Mouse (Mus musculus): ENCODE results near the gene Trim67. TPM values are rescaled to one million over a fixed set of nuclear protein-coding genes. Genes with fewer than 3 reads are reported as not detected.

Trim67 gene
- polyA plus RNA-seq, 2 experiments = 0.03 to 0.29 TPM

DNA sequence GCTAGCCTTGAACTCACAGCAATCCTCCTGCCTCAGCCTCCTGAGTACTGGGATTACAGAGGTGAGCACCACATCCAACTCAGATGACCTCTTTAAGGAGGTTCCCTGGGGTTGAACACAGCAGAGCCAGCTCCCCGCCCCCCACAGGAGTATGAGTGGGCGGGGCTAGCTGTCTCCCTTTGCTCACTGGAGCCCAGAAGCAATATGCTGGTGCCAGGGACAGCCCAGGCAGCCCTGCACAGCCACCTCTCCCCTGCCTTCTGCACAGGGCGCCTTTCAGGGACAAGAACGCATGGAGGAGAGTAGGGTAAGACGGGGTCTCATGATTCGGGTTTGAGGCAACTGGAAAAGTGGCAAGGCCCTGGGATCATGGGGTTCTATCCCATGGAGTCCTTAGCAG, 38.6 kb downstream of the Trim67 start:
- Histone ChIP-seq H3K9ac (ENCODE audit: low read depth, low read length, severe bottlenecking) (no peak overlapping the region), H3K9me3 (ENCODE audit: control insufficient read depth, low read length) (no peaks in the 10 kb centered on the region), H3K4me1 (ENCODE audit: control insufficient read depth, insufficient read depth, low read length) (peaks cover 7% of the 10 kb centered on the region; the same call in 1 of the 2 replicates), H3K27me3 (ENCODE audit: control insufficient read depth, insufficient read depth, low read length) (no peaks in the 10 kb centered on the region), H3K27ac (replicated peaks; ENCODE audit: low read depth, low read length) (no peak overlapping the region), H3K36me3 (ENCODE audit: control insufficient read depth, insufficient read depth, low read length) (no peaks in the 10 kb centered on the region), H3K4me2 (replicated peaks; ENCODE audit: low read depth, low read length, severe bottlenecking) (no peak overlapping the region), H3K4me3 (replicated peaks; ENCODE audit: low read length) (no peak overlapping the region)
- TF ChIP-seq POLR2A (IDR thresholded peaks at IDR 0.05; ENCODE audit: borderline replicate concordance, extremely low read depth, insufficient read depth, insufficient read length) = no peak
- WGBS = 76% methylated on average over 6 of the region's 6 CpGs
- DNase-seq (ENCODE audit: low spot score) = no peak
- no peak for ATAC-seq (ENCODE audit: low FRiP score, low read depth)

DNA sequence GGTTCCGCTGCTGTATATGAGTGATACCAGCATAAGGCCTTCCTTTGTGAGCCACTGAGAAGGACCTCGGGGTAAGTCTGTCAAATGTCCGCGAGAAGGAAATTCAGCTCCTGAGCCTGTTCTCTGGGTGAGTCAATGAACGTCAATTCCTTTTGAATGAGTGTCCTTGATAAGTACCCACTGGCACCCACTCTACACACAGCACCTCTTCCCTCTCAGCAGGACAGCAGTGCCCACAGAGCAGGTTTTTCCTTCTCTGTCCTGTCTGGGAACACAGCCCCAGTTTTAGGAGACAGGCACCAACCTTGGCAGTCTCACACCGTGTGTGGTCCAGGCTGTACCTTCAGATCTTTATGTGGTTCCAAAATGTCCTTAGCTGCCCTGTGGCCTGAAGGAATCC, 39.0 kb downstream of the Trim67 start:
- Histone ChIP-seq H3K36me3 (ENCODE audit: control insufficient read depth, insufficient read depth, low read length) (no peaks in the 10 kb centered on the region), H3K27me3 (ENCODE audit: control insufficient read depth, insufficient read depth, low read length) (no peaks in the 10 kb centered on the region), H3K4me3 (replicated peaks; ENCODE audit: low read length) (no peak overlapping the region), H3K9me3 (ENCODE audit: control insufficient read depth, low read length) (no peaks in the 10 kb centered on the region), H3K4me2 (replicated peaks; ENCODE audit: low read depth, low read length, severe bottlenecking) (no peak overlapping the region), H3K4me1 (ENCODE audit: control insufficient read depth, insufficient read depth, low read length) (peaks cover 7% of the 10 kb centered on the region; the same call in 1 of the 2 replicates), H3K27ac (replicated peaks; ENCODE audit: low read depth, low read length) (no peak overlapping the region), H3K9ac (ENCODE audit: low read depth, low read length, severe bottlenecking) (no peak overlapping the region)
- DNase-seq (ENCODE audit: low spot score) = no peak
- 79% methylated on average over 6 of the region's 6 CpGs for WGBS
- no peak for TF ChIP-seq POLR2A (IDR thresholded peaks at IDR 0.05; ENCODE audit: borderline replicate concordance, extremely low read depth, insufficient read depth, insufficient read length)
- ATAC-seq (ENCODE audit: low FRiP score, low read depth) = no peak

DNA sequence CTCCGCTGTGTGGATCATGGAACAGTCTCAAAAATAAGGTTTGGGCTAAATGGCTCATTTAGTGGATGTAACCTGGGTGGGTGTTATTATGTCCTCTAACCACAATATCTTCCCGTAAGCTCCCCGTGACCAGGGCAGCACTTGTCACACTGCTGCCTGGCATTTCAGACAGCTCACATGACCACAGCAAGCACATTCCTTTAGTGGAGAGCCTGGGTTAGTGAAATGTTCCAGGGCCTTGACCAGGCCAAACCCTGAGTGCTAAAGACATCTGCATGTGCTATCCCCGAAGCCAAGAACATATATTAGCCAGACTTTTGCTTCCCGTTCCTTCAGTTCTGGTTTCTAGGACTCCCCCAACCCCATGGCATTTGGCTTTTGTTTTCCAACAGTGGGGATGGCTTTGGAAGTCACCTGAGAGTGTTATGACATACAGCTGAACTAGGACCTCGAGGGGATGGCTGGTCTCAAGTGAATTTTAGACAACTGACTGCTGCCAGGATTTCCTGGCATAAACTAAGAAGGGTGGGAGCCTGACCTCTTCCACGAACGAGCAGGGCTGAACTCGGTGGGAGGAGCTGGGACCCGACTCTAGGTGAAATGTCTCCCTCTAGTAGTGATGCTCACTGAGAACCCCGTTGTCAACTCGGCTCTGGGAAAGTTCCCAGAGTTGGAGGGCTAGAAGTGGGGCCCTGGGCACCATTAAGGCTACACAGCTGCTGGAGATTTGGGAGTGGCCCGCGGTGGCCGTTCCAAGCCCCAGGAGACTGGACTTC, 40.7 kb downstream of the Trim67 start:
- TF ChIP-seq POLR2A (IDR thresholded peaks at IDR 0.05; ENCODE audit: borderline replicate concordance, extremely low read depth, insufficient read depth, insufficient read length) = no peak

DNA sequence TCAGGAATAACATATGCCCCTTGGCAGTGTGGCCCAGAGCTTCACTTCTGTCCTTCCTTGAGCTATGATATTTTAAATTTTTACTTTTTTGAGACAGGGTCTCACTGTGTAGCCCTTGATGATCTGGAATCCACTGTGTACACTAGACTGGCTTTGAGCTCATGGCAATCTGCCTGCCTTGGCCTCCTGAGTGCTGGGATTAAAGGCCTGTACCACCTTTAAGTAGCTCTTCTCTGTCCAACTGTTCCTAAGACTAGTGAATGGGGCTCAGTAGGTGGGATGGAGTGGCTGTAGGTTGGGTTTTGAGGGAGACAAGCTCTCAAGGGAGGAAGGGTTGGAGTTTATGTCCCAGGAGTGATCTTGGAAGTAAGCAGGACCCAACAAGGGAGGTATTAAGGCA, 43.0 kb downstream of the Trim67 start:
- DNase-seq (ENCODE audit: low spot score) (no peak), ATAC-seq (ENCODE audit: low FRiP score, low read depth) (no peak)
- Histone ChIP-seq H3K36me3 (ENCODE audit: control insufficient read depth, insufficient read depth, low read length) (peaks cover 31% of the 10 kb centered on the region), H3K9ac (ENCODE audit: low read depth, low read length, severe bottlenecking) (no peak overlapping the region), H3K4me1 (ENCODE audit: control insufficient read depth, insufficient read depth, low read length) (peaks cover 7% of the 10 kb centered on the region; the same call in 1 of the 2 replicates), H3K27ac (replicated peaks; ENCODE audit: low read depth, low read length) (no peak overlapping the region), H3K27me3 (ENCODE audit: control insufficient read depth, insufficient read depth, low read length) (no peaks in the 10 kb centered on the region), H3K9me3 (ENCODE audit: control insufficient read depth, low read length) (no peaks in the 10 kb centered on the region), H3K4me3 (replicated peaks; ENCODE audit: low read length) (no peak overlapping the region), H3K4me2 (replicated peaks; ENCODE audit: low read depth, low read length, severe bottlenecking) (no peak overlapping the region)
- TF ChIP-seq POLR2A (IDR thresholded peaks at IDR 0.05; ENCODE audit: borderline replicate concordance, extremely low read depth, insufficient read depth, insufficient read length) = no peak

More for the DNA sequence above, 40.7 kb downstream of the Trim67 start:
- Histone ChIP-seq H3K4me3 (replicated peaks; ENCODE audit: low read length) (no peak overlapping the region), H3K27me3 (ENCODE audit: control insufficient read depth, insufficient read depth, low read length) (no peaks in the 10 kb centered on the region), H3K4me1 (ENCODE audit: control insufficient read depth, insufficient read depth, low read length) (peaks cover 7% of the 10 kb centered on the region; the same call in 1 of the 2 replicates), H3K27ac (replicated peaks; ENCODE audit: low read depth, low read length) (no peak overlapping the region), H3K9me3 (ENCODE audit: control insufficient read depth, low read length) (no peaks in the 10 kb centered on the region), H3K9ac (ENCODE audit: low read depth, low read length, severe bottlenecking) (no peak overlapping the region), H3K4me2 (replicated peaks; ENCODE audit: low read depth, low read length, severe bottlenecking) (peak overlapping the region; percentile 28; the same call in 1 of the 2 replicates), H3K36me3 (ENCODE audit: control insufficient read depth, insufficient read depth, low read length) (peaks cover 9% of the 10 kb centered on the region)
- ATAC-seq (ENCODE audit: low FRiP score, low read depth) = no peak
- WGBS = 37% methylated on average over 15 of the region's 15 CpGs
- DNase-seq (ENCODE audit: low spot score) = no peak

DNA sequence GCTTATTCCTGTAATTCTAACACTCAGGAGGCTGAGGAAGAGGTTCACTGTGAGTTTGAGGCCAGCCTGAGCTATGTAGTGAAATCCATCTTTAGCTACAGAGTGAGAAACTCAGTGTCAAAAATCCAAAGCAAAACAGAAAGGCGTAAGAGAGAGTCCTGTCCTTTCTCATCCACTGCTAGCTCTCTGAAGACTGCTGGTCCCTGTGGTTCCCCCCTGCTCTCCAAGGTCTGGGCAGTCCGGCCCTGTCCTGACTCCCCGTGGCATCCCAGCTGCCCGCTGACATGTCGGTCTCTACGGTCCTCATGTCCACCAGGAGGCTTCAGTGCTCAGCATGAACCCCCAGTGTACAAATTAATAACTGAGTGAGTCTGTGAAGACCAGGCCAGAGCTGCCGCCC, 43.4 kb downstream of the Trim67 start:
- no peak for TF ChIP-seq POLR2A (IDR thresholded peaks at IDR 0.05; ENCODE audit: borderline replicate concordance, extremely low read depth, insufficient read depth, insufficient read length)
- H3K27ac ChIP-seq (replicated peaks; ENCODE audit: low read depth, low read length) = no peak overlapping the region
- no peak overlapping the region for H3K9ac ChIP-seq (ENCODE audit: low read depth, low read length, severe bottlenecking)
- no peak overlapping the region for H3K4me2 ChIP-seq (replicated peaks; ENCODE audit: low read depth, low read length, severe bottlenecking)
- no peak for ATAC-seq (ENCODE audit: low FRiP score, low read depth)
- peaks cover 36% of the 10 kb centered on the region for H3K36me3 ChIP-seq (ENCODE audit: control insufficient read depth, insufficient read depth, low read length)
- DNase-seq (ENCODE audit: low spot score) = no peak
- H3K4me1 ChIP-seq (ENCODE audit: control insufficient read depth, insufficient read depth, low read length) = peaks cover 7% of the 10 kb centered on the region; the same call in 1 of the 2 replicates
- no peak overlapping the region for H3K4me3 ChIP-seq (replicated peaks; ENCODE audit: low read length)
- no peaks in the 10 kb centered on the region for H3K9me3 ChIP-seq (ENCODE audit: control insufficient read depth, low read length)
- no peaks in the 10 kb centered on the region for H3K27me3 ChIP-seq (ENCODE audit: control insufficient read depth, insufficient read depth, low read length)
- 79% methylated on average over 7 of the region's 7 CpGs for WGBS

All from limb, embryonic 14.5 days (tissue).